Mouse (Mus musculus): ENCODE data around the gene Crb2. TPM values are rescaled to one million over a fixed set of nuclear protein-coding genes. Genes with fewer than 3 reads are reported as not detected.

Crb2 gene
- total and polyA plus RNA-seq, 3 experiments = 0.07 to 0.13 TPM; not detected in 1

GRCm38 (mm10) chr2:37790738-37791137 is 14.7 kb downstream of the Crb2 start:
- dilution Hi-C loops (cut with MboI; ENCODE audit: extremely low pct_ligation_motif_present, extremely low pct_unique_long_range_greater_than_20kb, low sequenced_read_pairs) = no loop called here
- H3K4me1 ChIP-seq (ENCODE audit: control insufficient read depth in 1 of 2, insufficient read depth in 2 of 2) = peaks cover 0 to 6% of the 10 kb centered on the region in 2 experiments; a peak in 2 of 4 replicates
- in situ Hi-C loops (cut with MboI; ENCODE audit: low pct_ligation_motif_present, low pct_unique_long_range_greater_than_20kb, low sequenced_read_pairs) = no loop called here
- H3K79me2 ChIP-seq (replicated peaks; ENCODE audit: control insufficient read depth, extremely low read depth, insufficient read depth, poor library complexity, severe bottlenecking) = no peaks in the 10 kb centered on the region
- no peak for DNase-seq (ENCODE audit: extremely low read depth)
- no peak overlapping the region for H3K4me3 ChIP-seq (replicated peaks in 1 of 3; ENCODE audit: low read depth in 2 of 3, low read length in 2 of 3, poor library complexity in 1 of 3)
- no peak overlapping the region for H3K27ac ChIP-seq (ENCODE audit: insufficient read depth, low read depth)
- peaks cover 9% of the 10 kb centered on the region for H3K9me3 ChIP-seq (replicated peaks; ENCODE audit: low read length)
- H3K9ac ChIP-seq (ENCODE audit: insufficient read depth, low read depth) = no peak overlapping the region
- peaks cover 2% of the 10 kb centered on the region for H3K27me3 ChIP-seq (replicated peaks)
- H3K36me3 ChIP-seq (replicated peaks in 1 of 2; ENCODE audit: control insufficient read depth in 1 of 2, insufficient read depth in 1 of 2, low read length in 1 of 2) = no peaks in the 10 kb centered on the region
- TF ChIP-seq ZKSCAN1 (IDR thresholded peaks at IDR 0.05; ENCODE audit: borderline replicate concordance, low read depth, low read length) (no peak), ZMIZ1 (IDR thresholded peaks at IDR 0.05; ENCODE audit: low read depth, low read length) (no peak), ZC3H11A (IDR thresholded peaks at IDR 0.05; ENCODE audit: low read depth, low read length) (no peak), RCOR1 (conservative IDR thresholded peaks at IDR 0.05; ENCODE audit: low read depth, low read length) (no peak), BHLHE40 (IDR thresholded peaks at IDR 0.05; ENCODE audit: low read depth, low read length) (no peak), EP300 (IDR thresholded peaks at IDR 0.05; ENCODE audit: low read length) (no peak), TCF12 (IDR thresholded peaks at IDR 0.05; ENCODE audit: low read depth, low read length) (no peak)
- no peak overlapping the region for H3K4me2 ChIP-seq (ENCODE audit: insufficient read depth, low read depth, poor library complexity, severe bottlenecking)

GRCm38 (mm10) chr2:37791340-37791739 is 15.3 kb downstream of the Crb2 start:
- no peaks in the 10 kb centered on the region for H3K36me3 ChIP-seq (replicated peaks in 1 of 2; ENCODE audit: control insufficient read depth in 1 of 2, insufficient read depth in 1 of 2, low read length in 1 of 2)
- no peaks in the 10 kb centered on the region for H3K79me2 ChIP-seq (replicated peaks; ENCODE audit: control insufficient read depth, extremely low read depth, insufficient read depth, poor library complexity, severe bottlenecking)
- no peak overlapping the region for H3K27ac ChIP-seq (ENCODE audit: insufficient read depth, low read depth)
- H3K4me3 ChIP-seq (replicated peaks in 1 of 3; ENCODE audit: low read depth in 2 of 3, low read length in 2 of 3, poor library complexity in 1 of 3) = no peak overlapping the region
- TF ChIP-seq MAX (IDR thresholded peaks at IDR 0.05; ENCODE audit: low read length) = no peak
- no peak for TF ChIP-seq MAZ (IDR thresholded peaks at IDR 0.05; ENCODE audit: low read depth, low read length)
- TF ChIP-seq ZMIZ1 (IDR thresholded peaks at IDR 0.05; ENCODE audit: low read depth, low read length) = no peak
- no peak for TF ChIP-seq PAX5 (IDR thresholded peaks at IDR 0.05; ENCODE audit: low read length)
- TF ChIP-seq ETS1 (conservative IDR thresholded peaks at IDR 0.05; ENCODE audit: low read depth, low read length) = no peak
- no peak for TF ChIP-seq GABPA (IDR thresholded peaks at IDR 0.05; ENCODE audit: insufficient replicate concordance, low read depth, low read length)
- TF ChIP-seq SMC3 (IDR thresholded peaks at IDR 0.05; ENCODE audit: low read depth, low read length) = no peak
- no peak for TF ChIP-seq CHD1 (IDR thresholded peaks at IDR 0.05; ENCODE audit: low read depth, low read length)
- TF ChIP-seq ELF1 (IDR thresholded peaks at IDR 0.05; ENCODE audit: low read depth, low read length) = no peak
- TF ChIP-seq RCOR1 (conservative IDR thresholded peaks at IDR 0.05; ENCODE audit: low read depth, low read length) = no peak
- no peak for TF ChIP-seq E2F4 (IDR thresholded peaks at IDR 0.05; ENCODE audit: insufficient replicate concordance, low read depth, low read length)
- TF ChIP-seq HCFC1 (IDR thresholded peaks at IDR 0.05; ENCODE audit: low read depth, low read length) = no peak
- no peak for TF ChIP-seq POLR2A (IDR thresholded peaks at IDR 0.05; ENCODE audit: low read depth, low read length)
- DNase-seq (ENCODE audit: extremely low read depth) = no peak
- no peak overlapping the region for H3K4me2 ChIP-seq (ENCODE audit: insufficient read depth, low read depth, poor library complexity, severe bottlenecking)
- H3K27me3 ChIP-seq (replicated peaks) = peaks cover 2% of the 10 kb centered on the region
- dilution Hi-C loops (cut with MboI; ENCODE audit: extremely low pct_ligation_motif_present, extremely low pct_unique_long_range_greater_than_20kb, low sequenced_read_pairs) (no loop called here), in situ Hi-C loops (cut with MboI; ENCODE audit: low pct_ligation_motif_present, low pct_unique_long_range_greater_than_20kb, low sequenced_read_pairs) (no loop called here)
- no peak overlapping the region for H3K9ac ChIP-seq (ENCODE audit: insufficient read depth, low read depth)
- H3K9me3 ChIP-seq (replicated peaks; ENCODE audit: low read length) = peaks cover 8% of the 10 kb centered on the region
- H3K4me1 ChIP-seq (ENCODE audit: control insufficient read depth in 1 of 2, insufficient read depth in 2 of 2) = peaks cover 0 to 5% of the 10 kb centered on the region in 2 experiments; a peak in 2 of 4 replicates

All from CH12.LX (cell line).